Mouse (Mus musculus): Measurements from ENCODE around the gene Tmod1.

DNA sequence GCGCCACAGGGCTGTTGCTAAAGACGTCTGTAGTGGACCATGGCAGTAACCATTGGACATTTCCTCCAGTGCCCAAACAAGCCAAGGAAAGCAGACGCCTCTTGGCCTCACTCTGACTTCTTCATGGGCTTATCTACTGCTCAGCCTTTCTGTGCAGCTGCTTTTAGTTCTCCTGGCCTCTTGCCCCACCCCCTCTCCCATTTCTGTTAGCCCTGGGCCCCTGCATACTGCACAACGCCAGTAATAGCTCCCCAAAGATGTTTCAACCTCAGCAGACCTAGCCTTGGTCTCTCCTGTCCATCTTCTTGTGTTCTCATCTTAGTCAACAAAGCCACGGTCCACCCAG is 3.7 kb downstream of the Tmod1 start:
- TF ChIP-seq CTCF (IDR thresholded peaks at IDR 0.05; ENCODE audit: low read depth) (no peak), EP300 (IDR thresholded peaks at IDR 0.05; ENCODE audit: low read depth) (no peak; the same call in 1 of the 2 replicates)
